Mouse (Mus musculus): ENCODE data around the gene Chchd3. TPM values are rescaled to one million over a fixed set of nuclear protein-coding genes. Genes with fewer than 3 reads are reported as not detected.

Gene Chchd3
- polyA plus RNA-seq, 1 experiment, result 92.2 TPM

DNA sequence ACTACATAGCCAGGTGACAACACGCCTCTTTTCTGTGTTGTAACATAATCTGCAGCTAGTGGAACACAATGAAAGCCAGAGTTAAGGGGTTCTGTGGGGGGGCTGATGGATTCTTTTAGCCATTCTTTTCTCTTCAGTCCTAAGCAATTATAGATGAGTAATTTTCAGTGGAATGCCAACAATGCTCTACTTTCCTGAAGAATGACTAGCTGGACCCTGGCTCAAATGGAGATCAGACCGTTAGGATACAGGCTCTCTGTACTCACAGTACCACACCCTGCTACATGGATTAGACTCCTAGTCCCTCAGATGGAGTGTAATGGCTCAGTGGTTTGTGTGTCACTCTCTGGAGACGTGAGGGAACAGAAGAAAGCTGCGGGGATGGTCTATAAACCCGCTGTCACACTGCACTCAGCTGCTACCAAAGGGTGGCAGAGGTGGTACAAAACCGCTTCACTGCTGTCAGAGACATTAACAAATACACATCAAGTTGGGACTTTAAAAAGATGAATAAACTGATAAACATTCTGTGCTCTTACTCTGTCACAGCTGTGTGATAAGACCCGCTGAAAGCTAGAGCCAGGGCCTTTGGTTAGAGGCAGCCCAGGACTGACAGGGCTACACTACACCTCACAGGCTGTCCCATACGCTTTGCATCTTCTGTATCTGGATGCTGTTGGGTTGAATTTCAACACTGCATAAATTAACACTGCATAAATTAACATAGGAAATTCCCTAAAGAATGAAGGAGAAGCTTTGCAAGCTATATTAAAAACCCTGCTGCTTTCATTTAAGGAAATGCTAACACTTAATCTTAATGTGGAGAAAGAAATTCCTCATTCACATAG lies 264.2 kb downstream of the Chchd3 start:
- TF ChIP-seq GATA1 (IDR thresholded peaks at IDR 0.05; ENCODE audit: borderline replicate concordance, low read length) (no peak), FLI1 (IDR thresholded peaks at IDR 0.05; ENCODE audit: low read length) (no peak)
- Histone ChIP-seq H3K4me1 (peaks cover 3% of the 10 kb centered on the region; the same call in 1 of the 2 replicates), H3K36me3 (replicated peaks; ENCODE audit: low read length) (peaks cover 71% of the 10 kb centered on the region), H3K9me3 (no peaks in the 10 kb centered on the region), H3K27me3 (replicated peaks) (no peaks in the 10 kb centered on the region), H3K4me3 (replicated peaks) (no peak overlapping the region)

DNA sequence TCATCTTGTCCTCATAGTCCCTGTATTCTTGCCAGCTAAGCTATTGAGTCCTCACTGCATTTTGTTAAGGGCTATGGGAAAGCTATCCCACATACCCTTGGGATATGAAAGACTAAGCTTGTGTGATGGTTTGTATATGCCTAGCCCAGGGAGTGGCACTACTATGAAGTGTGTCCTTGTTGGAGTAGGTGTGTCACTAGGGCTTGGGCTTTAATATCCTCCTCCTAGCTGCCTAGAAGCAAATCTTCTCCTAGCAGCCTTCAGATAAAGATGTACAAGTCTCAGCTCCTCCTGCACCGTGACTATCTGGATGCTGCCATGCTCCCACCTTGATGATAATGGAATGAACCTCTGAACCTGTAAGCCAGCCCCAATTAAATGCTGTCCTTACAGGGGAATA lies 266.5 kb downstream of the Chchd3 start:
- TF ChIP-seq FLI1 (IDR thresholded peaks at IDR 0.05; ENCODE audit: low read length) (no peak), GATA1 (IDR thresholded peaks at IDR 0.05; ENCODE audit: borderline replicate concordance, low read length) (no peak)
- H3K9me3 ChIP-seq, result no peaks in the 10 kb centered on the region
- H3K4me1 ChIP-seq, result peaks cover 3% of the 10 kb centered on the region; the same call in 1 of the 2 replicates
- peaks cover 84% of the 10 kb centered on the region for H3K36me3 ChIP-seq (replicated peaks; ENCODE audit: low read length)
- no peaks in the 10 kb centered on the region for H3K27me3 ChIP-seq (replicated peaks)
- H3K4me3 ChIP-seq (replicated peaks), result no peak overlapping the region

DNA sequence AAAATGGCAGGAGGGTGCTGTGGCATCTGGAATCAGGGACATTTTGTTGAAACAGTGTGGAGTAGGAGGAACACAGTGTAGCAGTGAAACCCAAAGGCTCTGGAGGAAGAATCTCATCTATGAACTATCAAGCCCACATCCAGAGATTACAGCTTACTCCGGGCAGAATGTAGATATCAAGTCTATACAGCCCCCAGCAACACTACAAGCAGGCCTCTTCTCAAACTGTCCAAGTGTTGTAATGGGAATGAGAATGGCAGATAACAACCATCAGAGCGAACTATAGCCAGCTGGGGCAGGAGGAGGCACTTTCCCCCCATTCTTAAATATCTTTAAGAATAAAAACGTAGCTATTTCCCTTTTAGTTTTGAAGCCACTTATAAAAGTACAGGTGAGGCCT lies 266.9 kb downstream of the Chchd3 start:
- peaks cover 85% of the 10 kb centered on the region for H3K36me3 ChIP-seq (replicated peaks; ENCODE audit: low read length)
- no peaks in the 10 kb centered on the region for H3K27me3 ChIP-seq (replicated peaks)
- TF ChIP-seq FLI1 (IDR thresholded peaks at IDR 0.05; ENCODE audit: low read length) (no peak), GATA1 (IDR thresholded peaks at IDR 0.05; ENCODE audit: borderline replicate concordance, low read length) (no peak)
- peaks cover 3% of the 10 kb centered on the region; the same call in 1 of the 2 replicates for H3K4me1 ChIP-seq
- H3K4me3 ChIP-seq (replicated peaks), result no peak overlapping the region
- H3K9me3 ChIP-seq, result no peaks in the 10 kb centered on the region

GRCm38 (mm10) chr6:32790487-32790886 lies 269.6 kb downstream of the Chchd3 start:
- Histone ChIP-seq H3K4me1 (peaks cover 3% of the 10 kb centered on the region; the same call in 1 of the 2 replicates), H3K36me3 (replicated peaks; ENCODE audit: low read length) (peaks cover 77% of the 10 kb centered on the region), H3K4me3 (replicated peaks) (no peak overlapping the region), H3K27me3 (replicated peaks) (no peaks in the 10 kb centered on the region), H3K9me3 (no peaks in the 10 kb centered on the region)
- TF ChIP-seq GATA1 (IDR thresholded peaks at IDR 0.05; ENCODE audit: borderline replicate concordance, low read length) (no peak), FLI1 (IDR thresholded peaks at IDR 0.05; ENCODE audit: low read length) (no peak)

- H3K9me3 ChIP-seq, result no peaks in the 10 kb centered on the region
- TF ChIP-seq GATA1 (IDR thresholded peaks at IDR 0.05; ENCODE audit: borderline replicate concordance, low read length), result no peak
- TF ChIP-seq FLI1 (IDR thresholded peaks at IDR 0.05; ENCODE audit: low read length), result no peak
- H3K4me3 ChIP-seq (replicated peaks), result no peak overlapping the region
- no peaks in the 10 kb centered on the region for H3K27me3 ChIP-seq (replicated peaks)
- peaks cover 6% of the 10 kb centered on the region for H3K4me1 ChIP-seq
- peaks cover 51% of the 10 kb centered on the region for H3K36me3 ChIP-seq (replicated peaks; ENCODE audit: low read length)
These were observed 272.7 kb downstream of the Chchd3 start for GRCm38 (mm10) chr6:32787399-32787798.

- peaks cover 6% of the 10 kb centered on the region for H3K4me1 ChIP-seq
- peaks cover 39% of the 10 kb centered on the region for H3K36me3 ChIP-seq (replicated peaks; ENCODE audit: low read length)
- H3K27me3 ChIP-seq (replicated peaks), result no peaks in the 10 kb centered on the region
- H3K4me3 ChIP-seq (replicated peaks), result no peak overlapping the region
- TF ChIP-seq GATA1 (IDR thresholded peaks at IDR 0.05; ENCODE audit: borderline replicate concordance, low read length) (no peak), FLI1 (IDR thresholded peaks at IDR 0.05; ENCODE audit: low read length) (no peak)
- H3K9me3 ChIP-seq, result no peaks in the 10 kb centered on the region
These were observed 273.9 kb downstream of the Chchd3 start for GRCm38 (mm10) chr6:32786196-32786595.

DNA sequence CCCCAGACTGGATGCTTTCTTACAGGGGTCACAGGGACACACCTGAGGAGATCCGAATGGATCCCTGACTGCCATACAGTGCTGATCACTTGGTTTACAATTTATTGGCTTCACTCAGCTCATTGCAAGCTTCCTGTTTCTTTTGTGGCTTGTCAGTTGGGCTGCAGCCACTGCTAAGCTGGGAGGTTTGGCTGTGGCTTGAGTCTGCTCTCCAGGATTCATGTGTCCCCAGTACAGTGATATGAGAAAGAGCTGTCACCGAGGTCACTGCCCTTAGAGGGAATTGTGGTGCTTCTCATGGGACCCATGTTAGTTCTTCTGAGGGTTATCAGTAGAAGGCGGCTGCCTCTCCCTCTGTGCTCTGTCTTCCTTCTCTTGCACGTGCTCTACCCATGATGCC lies 277.0 kb downstream of the Chchd3 start:
- Histone ChIP-seq H3K4me1 (peaks cover 16% of the 10 kb centered on the region), H3K36me3 (replicated peaks; ENCODE audit: low read length) (peaks cover 12% of the 10 kb centered on the region), H3K27me3 (replicated peaks) (no peaks in the 10 kb centered on the region), H3K9me3 (peaks cover 13% of the 10 kb centered on the region), H3K4me3 (replicated peaks) (peak overlapping the region; percentile 29)
- TF ChIP-seq FLI1 (IDR thresholded peaks at IDR 0.05; ENCODE audit: low read length) (no peak), GATA1 (IDR thresholded peaks at IDR 0.05; ENCODE audit: borderline replicate concordance, low read length) (no peak)

DNA sequence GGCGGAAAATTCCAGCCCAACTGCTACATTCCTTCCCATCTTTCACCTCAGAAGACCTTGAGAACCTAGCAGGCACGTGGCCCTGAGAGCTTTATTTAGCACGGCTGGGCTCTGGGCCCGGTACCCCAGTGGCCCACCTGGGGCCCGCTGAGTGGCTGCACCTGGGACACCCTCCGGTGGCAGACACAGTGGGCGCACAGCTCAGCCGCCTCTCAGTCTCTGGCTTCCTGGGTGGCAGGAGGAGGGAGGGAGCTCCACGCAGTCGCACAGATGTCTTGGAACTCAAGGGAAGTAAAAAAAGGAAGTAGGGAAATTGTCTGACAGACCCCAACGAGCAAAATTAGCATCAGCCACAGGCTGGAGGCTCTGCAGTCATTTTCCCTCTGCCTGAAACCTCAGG lies 279.5 kb downstream of the Chchd3 start:
- Histone ChIP-seq H3K4me1 (peaks cover 16% of the 10 kb centered on the region), H3K4me3 (replicated peaks) (peak overlapping the region; percentile 67), H3K27me3 (replicated peaks) (peaks cover 7% of the 10 kb centered on the region), H3K36me3 (replicated peaks; ENCODE audit: low read length) (no peaks in the 10 kb centered on the region), H3K9me3 (peaks cover 13% of the 10 kb centered on the region)
- TF ChIP-seq FLI1 (IDR thresholded peaks at IDR 0.05; ENCODE audit: low read length), result no peak

DNA sequence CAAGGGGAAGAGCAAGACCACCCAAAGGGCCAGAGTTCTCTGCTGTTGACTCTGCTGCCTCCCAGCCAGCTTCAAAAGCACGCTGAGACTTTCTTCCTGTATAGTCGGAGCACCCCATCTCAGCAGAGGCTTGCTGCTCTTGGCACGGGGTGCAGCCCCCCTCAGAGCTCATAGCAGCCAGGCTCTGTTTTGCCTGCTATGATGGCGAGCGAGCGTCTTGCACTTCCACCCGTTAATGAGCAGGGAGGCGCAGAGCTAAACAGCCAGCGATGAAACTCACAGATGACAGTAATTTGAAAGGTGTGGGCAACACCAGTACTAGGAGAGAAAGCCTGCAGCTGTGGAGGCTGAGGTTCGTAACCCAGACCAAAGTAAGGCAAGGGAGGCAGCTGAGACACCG lies 283.7 kb downstream of the Chchd3 start:
- peaks cover 21% of the 10 kb centered on the region for H3K27me3 ChIP-seq (replicated peaks)
- peaks cover 19% of the 10 kb centered on the region for H3K9me3 ChIP-seq
- H3K36me3 ChIP-seq (replicated peaks; ENCODE audit: low read length), result no peaks in the 10 kb centered on the region

GRCm38 (mm10) chr6:32754524-32754923 lies 305.5 kb downstream of the Chchd3 start:
- Histone ChIP-seq H3K27me3 (replicated peaks) (no peaks in the 10 kb centered on the region), H3K9me3 (peaks cover 23% of the 10 kb centered on the region), H3K36me3 (replicated peaks; ENCODE audit: low read length) (no peaks in the 10 kb centered on the region), H3K4me1 (no peaks in the 10 kb centered on the region), H3K4me3 (replicated peaks) (no peak overlapping the region)
- TF ChIP-seq GATA1 (IDR thresholded peaks at IDR 0.05; ENCODE audit: borderline replicate concordance, low read length) (no peak), FLI1 (IDR thresholded peaks at IDR 0.05; ENCODE audit: low read length) (no peak)

More for the DNA sequence above, 283.7 kb downstream of the Chchd3 start:
- TF ChIP-seq GATA1 (IDR thresholded peaks at IDR 0.05; ENCODE audit: borderline replicate concordance, low read length) (no peak), FLI1 (IDR thresholded peaks at IDR 0.05; ENCODE audit: low read length) (no peak)
- no peak overlapping the region for H3K4me3 ChIP-seq (replicated peaks)
- H3K4me1 ChIP-seq, result peaks cover 10% of the 10 kb centered on the region

Measured in megakaryocyte, embryonic 14.5 days (primary cell).